Mouse (Mus musculus) monocyte, adult 59 days (primary cell): ENCODE measurements around the gene P2rx1. TPM values are rescaled to one million over a fixed set of nuclear protein-coding genes. Genes with fewer than 3 reads are reported as not detected.

Source experiments
- total RNA-seq, 2 experiments: library from RNA; stranded (reverse); gene quantifications; one replicate each; pipeline ENCODE4 v1.2.4; 2023

Gene P2rx1
- 1 to 10 TPM; 3.9 to 4.3 TPM for total RNA-seq

GRCm38 (mm10) chr11:72998771-72999170, at the start of gene P2rx1:
Gene P2rx1, plus strand, starts transcription at chr11:72999103.

DNA sequence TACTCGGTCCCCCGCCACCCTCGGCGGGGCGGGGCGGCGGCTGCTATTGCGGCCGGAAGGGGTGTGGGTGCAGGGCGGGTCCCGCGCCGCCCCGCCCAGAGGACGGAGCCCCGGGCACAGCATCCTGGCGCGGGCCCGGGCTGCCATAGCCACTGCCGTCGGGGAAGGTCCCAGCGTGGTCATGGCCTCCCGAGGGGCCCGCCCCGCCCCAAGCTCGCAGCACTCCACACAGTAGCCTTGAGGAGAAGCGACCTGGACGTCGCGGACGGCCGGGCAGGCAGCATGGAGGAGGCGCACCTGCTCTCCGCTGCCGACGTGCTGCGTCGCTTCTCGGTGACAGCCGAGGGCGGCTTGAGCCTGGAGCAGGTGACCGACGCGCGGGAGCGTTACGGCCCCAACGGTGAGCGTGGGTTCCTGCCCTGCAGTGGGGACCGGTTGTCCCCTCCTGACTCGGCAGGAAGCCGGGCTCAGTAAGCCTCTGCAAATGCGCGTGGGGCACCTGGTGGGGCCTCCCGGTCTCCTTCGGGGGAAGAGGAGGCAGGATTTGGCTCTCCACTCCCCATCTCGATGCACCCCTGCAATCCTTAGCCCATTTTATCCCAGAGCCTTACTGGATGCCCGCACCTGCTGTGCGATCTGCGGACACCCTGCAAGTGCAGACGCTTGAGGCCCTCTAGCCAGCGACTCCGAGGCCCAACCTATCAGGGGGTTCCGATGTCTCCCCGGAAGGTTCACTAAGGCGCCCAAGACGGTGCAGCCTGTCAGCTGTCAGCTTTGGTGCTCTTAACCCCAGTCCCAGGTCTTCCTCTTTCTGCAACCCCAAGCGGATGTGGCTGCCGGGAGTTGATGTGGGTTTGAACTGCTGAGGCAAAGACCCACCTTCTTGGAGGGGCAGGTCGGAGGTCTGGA, 37.6 kb upstream of the P2rx1 start, which contains the start of gene Atp2a3:
TSS of gene Atp2a3 (plus strand) at position 98 of the 909 bp plus-strand sequence.

GRCm38 (mm10) chr11:73018471-73019146, 19.7 kb downstream of the P2rx1 start, which contains the start of gene Camkk1:
Gene Camkk1, plus strand, starts transcription at chr11:73019008.

GRCm38 (mm10) chr11:73047542-73047996, 48.7 kb downstream of the P2rx1 start, which contains the start of gene Ncbp3:
Gene Ncbp3, plus strand, starts transcription at chr11:73047783.

Other genes starting within 250 kb of the P2rx1 start
- 1 to 10 TPM; 7.1 to 8.7 TPM for gene Cyb5d2, start 203.0 kb upstream of the P2rx1 start, total RNA-seq
- 10 to 100 TPM; 75.8 to 78.6 TPM for gene Zzef1, start 202.9 kb upstream of the P2rx1 start, total RNA-seq
- gene Atp2a3, start 37.9 kb upstream of the P2rx1 start, total RNA-seq = 10 to 100 TPM; 90.0 to 95.4 TPM
- gene Camkk1, start 19.9 kb downstream of the P2rx1 start, total RNA-seq = 1 to 10 TPM; 1.2 to 2.8 TPM
- gene Ncbp3, start 48.7 kb downstream of the P2rx1 start, total RNA-seq = 10 to 100 TPM in 1 of 2 experiments, 1 to 10 TPM in 1; 9.9 to 13.7 TPM
- under 1 TPM; 0.97 TPM for gene Itgae, start 91.5 kb downstream of the P2rx1 start, total RNA-seq
- gene Haspin, start 139.2 kb downstream of the P2rx1 start, total RNA-seq = 1 to 10 TPM; 2.5 to 3.4 TPM
- under 1 TPM; 0.43 to 0.55 TPM for gene P2rx5, start 161.3 kb downstream of the P2rx1 start, total RNA-seq
- 10 to 100 TPM; 40.3 to 46.2 TPM for gene Emc6, start 177.9 kb downstream of the P2rx1 start, total RNA-seq
- gene Tax1bp3, start 178.0 kb downstream of the P2rx1 start, total RNA-seq = 10 to 100 TPM; 37.6 to 42.0 TPM
- gene Ctns, start 199.9 kb downstream of the P2rx1 start, total RNA-seq = 10 to 100 TPM; 31.8 to 33.1 TPM
- gene Shpk, start 200.4 kb downstream of the P2rx1 start, total RNA-seq = 1 to 10 TPM; 2.5 to 3.8 TPM
- not detected for gene Trpv1, start 235.2 kb downstream of the P2rx1 start, total RNA-seq